In the genomic region with DNA sequence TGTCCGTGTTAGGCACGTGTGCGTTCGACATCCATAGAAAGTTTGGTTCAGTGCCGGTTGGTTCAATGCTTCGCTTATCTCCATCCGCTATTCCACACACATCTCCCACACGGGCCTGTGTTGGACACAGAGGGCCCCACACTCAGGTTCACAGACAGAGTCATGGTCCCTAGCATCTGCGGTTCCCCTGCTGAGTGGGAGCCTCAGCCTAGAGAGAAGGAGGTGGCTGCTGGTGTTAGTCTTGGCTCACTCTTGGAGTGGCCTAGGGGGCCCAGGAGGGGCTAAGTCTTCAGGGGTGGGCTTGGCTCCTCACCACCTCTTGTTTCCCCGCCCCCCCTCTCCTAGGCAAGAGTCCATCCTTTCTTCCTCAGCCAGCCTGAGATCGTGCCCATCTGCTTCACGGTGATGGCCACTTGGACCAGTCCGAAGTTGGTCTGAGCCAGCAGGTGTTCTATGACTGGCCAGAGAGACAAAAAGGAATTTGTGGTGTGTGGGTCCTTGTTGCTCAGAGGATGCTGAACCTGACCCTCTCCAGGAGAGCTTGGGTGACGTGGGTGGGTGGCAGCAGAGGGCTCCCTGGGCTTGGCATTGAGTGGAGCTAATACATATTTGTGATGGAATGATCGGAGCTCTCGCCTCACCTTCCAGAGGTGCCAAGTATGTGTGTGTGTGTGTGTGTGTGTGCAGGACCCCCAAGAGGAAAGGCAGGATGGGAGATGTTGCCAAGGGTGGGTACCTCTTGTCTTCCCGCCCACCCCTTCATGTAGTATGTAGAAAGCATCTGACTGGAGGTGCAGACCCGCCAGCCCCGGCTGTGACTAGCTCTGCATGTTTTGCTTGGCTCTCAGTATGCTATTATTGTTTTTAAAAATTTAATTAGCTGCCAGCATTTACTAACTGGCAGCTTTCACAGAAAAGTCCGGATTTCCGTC, we compare ENCODE assay signal across 10 mouse cellular contexts. TPM values are rescaled to one million over a fixed set of nuclear protein-coding genes. Genes with fewer than 3 reads are reported as not detected.
DNase-seq lines count a peak whose midpoint lies in the region; ATAC-seq and TF ChIP-seq lines count a peak whose summit lies in the region.
"Had no signal": no experiment of that assay in that cellular context is flagged by ENCODE, and none has a peak within 500 bp of the region (broad histone marks: within the 10 kb centered on the region; RNA-seq: fewer than 3 reads in every experiment).

No protein-coding gene starts in this region.

- H3K9me3 ChIP-seq in kidney, postnatal 0 days (replicated peaks; ENCODE audit: low read length) = no peaks in the 10 kb centered on the region
- H3K9me3 ChIP-seq in embryonic facial prominence, embryonic 12.5 days = no peaks in the 10 kb centered on the region
- H3K9me3 ChIP-seq in hindbrain, embryonic 16.5 days (ENCODE audit: control insufficient read depth, low read length) = no peaks in the 10 kb centered on the region
- no peaks in the 10 kb centered on the region for H3K9me3 ChIP-seq in midbrain, postnatal 0 days (ENCODE audit: low read length)

- 0 out of 2 replicates have a peak, but pooled peaks cover 3% of the 10 kb centered on the region for H3K4me1 ChIP-seq in kidney, postnatal 0 days (replicated peaks; ENCODE audit: insufficient read depth, low read length)
- no peaks in the 10 kb centered on the region for H3K4me1 ChIP-seq in kidney, adult 2 months (ENCODE audit: control insufficient read depth, insufficient read depth, low read length)
- peaks cover 54% of the 10 kb centered on the region for H3K4me1 ChIP-seq in embryonic facial prominence, embryonic 12.5 days
- peaks cover 17% of the 10 kb centered on the region for H3K4me1 ChIP-seq in hindbrain, embryonic 16.5 days (ENCODE audit: control insufficient read depth, insufficient read depth, low read depth, low read length)
- no peaks in the 10 kb centered on the region for H3K4me1 ChIP-seq in midbrain, postnatal 0 days (ENCODE audit: insufficient read depth, low read length)
- H3K4me1 ChIP-seq in thymus, adult 2 months (replicated peaks; ENCODE audit: control insufficient read depth, insufficient read depth, low read length) = no peaks in the 10 kb centered on the region

- 0 out of 2 replicates have a peak overlapping the region, but pooled peaks have one; percentile 13 for H3K9ac ChIP-seq in kidney, postnatal 0 days (ENCODE audit: low read depth, low read length)
- H3K9ac ChIP-seq in embryonic facial prominence, embryonic 12.5 days = peak overlapping the region; percentile 70
- peak overlapping the region; percentile 60; the same call in 1 of the 2 replicates for H3K9ac ChIP-seq in hindbrain, embryonic 16.5 days (ENCODE audit: low read depth, low read length)
- no peak overlapping the region for H3K9ac ChIP-seq in midbrain, postnatal 0 days (replicated peaks; ENCODE audit: low read length, poor library complexity, severe bottlenecking)

- no peaks in the 10 kb centered on the region for H3K27me3 ChIP-seq in kidney, postnatal 0 days (ENCODE audit: insufficient read depth, low read length)
- H3K27me3 ChIP-seq in kidney, adult 2 months (replicated peaks; ENCODE audit: control insufficient read depth, insufficient read depth, low read length) = no peaks in the 10 kb centered on the region; the same call in 1 of the 2 replicates
- H3K27me3 ChIP-seq in embryonic facial prominence, embryonic 12.5 days = 0 out of 2 replicates have a peak, but pooled peaks cover 2% of the 10 kb centered on the region
- peaks cover 4% of the 10 kb centered on the region for H3K27me3 ChIP-seq in hindbrain, embryonic 16.5 days (replicated peaks; ENCODE audit: control insufficient read depth, insufficient read depth, low read length)
- H3K27me3 ChIP-seq in midbrain, postnatal 0 days (ENCODE audit: insufficient read depth, low read length) = no peaks in the 10 kb centered on the region
- H3K27me3 ChIP-seq in thymus, adult 2 months (ENCODE audit: control insufficient read depth, insufficient read depth, low read length) = no peaks in the 10 kb centered on the region

- TF ChIP-seq CTCF in kidney, postnatal 0 days (IDR thresholded peaks at IDR 0.05; ENCODE audit: low read depth) = no peak
- no peak for TF ChIP-seq CTCF in kidney, adult 2 months (conservative IDR thresholded peaks at IDR 0.05; ENCODE audit: insufficient read depth, insufficient read length, low read depth, low read length)
- TF ChIP-seq CTCF in midbrain, postnatal 0 days (IDR thresholded peaks at IDR 0.05) = no peak
- no peak for TF ChIP-seq CTCF in thymus, adult 2 months (IDR thresholded peaks at IDR 0.05; ENCODE audit: borderline replicate concordance, control insufficient read depth, extremely low read depth, insufficient read depth, low read length, poor library complexity)

- no peaks in the 10 kb centered on the region for H3K36me3 ChIP-seq in kidney, postnatal 0 days (ENCODE audit: insufficient read depth, low read length)
- no peaks in the 10 kb centered on the region for H3K36me3 ChIP-seq in kidney, adult 2 months (ENCODE audit: control insufficient read depth, insufficient read depth, low read length)
- H3K36me3 ChIP-seq in embryonic facial prominence, embryonic 12.5 days = peaks cover 5% of the 10 kb centered on the region; the same call in 1 of the 2 replicates
- no peaks in the 10 kb centered on the region for H3K36me3 ChIP-seq in hindbrain, embryonic 16.5 days (ENCODE audit: control insufficient read depth, insufficient read depth, low read length)
- H3K36me3 ChIP-seq in midbrain, postnatal 0 days (ENCODE audit: insufficient read depth, low read length) = no peaks in the 10 kb centered on the region
- no peaks in the 10 kb centered on the region for H3K36me3 ChIP-seq in thymus, adult 2 months (ENCODE audit: control insufficient read depth, insufficient read depth, low read length)

- H3K4me2 ChIP-seq in kidney, postnatal 0 days (ENCODE audit: low read length) = peak overlapping the region; percentile 59
- peak overlapping the region; percentile 77 for H3K4me2 ChIP-seq in embryonic facial prominence, embryonic 12.5 days (replicated peaks)
- peak overlapping the region; percentile 69 for H3K4me2 ChIP-seq in hindbrain, embryonic 16.5 days (ENCODE audit: low read length)
- peak overlapping the region; percentile 61 for H3K4me2 ChIP-seq in midbrain, postnatal 0 days (ENCODE audit: low read depth, low read length, poor library complexity, severe bottlenecking)

- no peak for DNase-seq in kidney, postnatal 0 days (ENCODE audit: low spot score)
- no peak for DNase-seq in kidney, adult 2 months
- no peak for DNase-seq in midbrain, postnatal 0 days (ENCODE audit: low spot score)
- DNase-seq in adrenal gland, postnatal 10 days = no peak
- DNase-seq in thymus, adult 2 months = no peak
- DNase-seq in embryo, embryonic 10 days (ENCODE audit: low spot score) = no peak
- DNase-seq: cerebellum, adult 8-10 months had no signal

- no peak overlapping the region for H3K4me3 ChIP-seq in kidney, postnatal 0 days (replicated peaks; ENCODE audit: low read depth, low read length)
- no peak overlapping the region for H3K4me3 ChIP-seq in kidney, adult 2 months (ENCODE audit: insufficient read depth, low read depth, low read length)
- H3K4me3 ChIP-seq in embryonic facial prominence, embryonic 12.5 days = peak overlapping the region; percentile 56
- H3K4me3 ChIP-seq in hindbrain, embryonic 16.5 days (ENCODE audit: low read length) = peak overlapping the region; percentile 43
- H3K4me3 ChIP-seq in midbrain, postnatal 0 days (ENCODE audit: low read depth, low read length) = peak overlapping the region; percentile 30; the same call in 1 of the 2 replicates
- H3K4me3 ChIP-seq in thymus, adult 2 months (ENCODE audit: control insufficient read depth, insufficient read depth, low read length) = no peak overlapping the region

- no peak overlapping the region for H3K27ac ChIP-seq in kidney, postnatal 0 days
- no peak overlapping the region for H3K27ac ChIP-seq in kidney, adult 2 months (ENCODE audit: insufficient read depth, low read depth, low read length)
- peak overlapping the region; percentile 69 for H3K27ac ChIP-seq in embryonic facial prominence, embryonic 12.5 days
- no peak overlapping the region; the same call in 1 of the 2 replicates for H3K27ac ChIP-seq in hindbrain, embryonic 16.5 days (ENCODE audit: low read depth, low read length)
- H3K27ac ChIP-seq in midbrain, postnatal 0 days (ENCODE audit: low read depth, low read length) = no peak overlapping the region
- H3K27ac ChIP-seq in thymus, adult 2 months (ENCODE audit: control insufficient read depth, insufficient read depth, low read length) = no peak overlapping the region

- no peak for TF ChIP-seq POLR2A in kidney, adult 2 months (IDR thresholded peaks at IDR 0.05; ENCODE audit: low read depth, low read length)
- TF ChIP-seq POLR2A in thymus, adult 2 months (IDR thresholded peaks at IDR 0.05; ENCODE audit: control insufficient read depth, extremely low read depth, insufficient read depth, low read length, poor library complexity) = no peak

- WGBS in kidney, postnatal 0 days = 49% methylated on average over 21 of the region's 21 CpGs
- 59% methylated on average over 21 of the region's 21 CpGs for WGBS in kidney, adult 2 months
- WGBS in embryonic facial prominence, embryonic 12.5 days = 54% methylated on average over 21 of the region's 21 CpGs
- WGBS in hindbrain, embryonic 16.5 days = 55% methylated on average over 21 of the region's 21 CpGs
- 57% methylated on average over 20 of the region's 21 CpGs for WGBS in midbrain, postnatal 0 days
- 66% methylated on average over 21 of the region's 21 CpGs for whole genome bisulfite sequencing in thymus, adult 2 months

- no peak for ATAC-seq in kidney, postnatal 0 days (replicated peaks; ENCODE audit: low FRiP score, low read depth)
- ATAC-seq in embryonic facial prominence, embryonic 12.5 days (ENCODE audit: insufficient number of reproducible peaks, insufficient read depth, low FRiP score, low TSS enrichment) = peak; percentile 32; the same call in 1 of the 2 replicates
- 0 out of 2 replicates have a peak, but pooled peaks have one; percentile 23 for ATAC-seq in hindbrain, embryonic 16.5 days
- ATAC-seq in midbrain, postnatal 0 days (ENCODE audit: low FRiP score) = no peak

RNA-seq across cellular contexts. Expression of a gene that starts 1.3 kb away (rescaled TPM):
- 20.9 and 22.0 TPM in 2 replicates for polyA plus RNA-seq in kidney, postnatal 0 days (2015; fragmentation: Nextera tagmentation; extraction: Ambion mirVana)
- 12.6 and 18.0 TPM in 2 replicates for polyA plus RNA-seq in kidney, adult 2 months (2012; rRNA removed)
- 179 and 200 TPM in 2 replicates for polyA plus RNA-seq in embryonic facial prominence, embryonic 12.5 days (2016; fragmentation: Nextera tagmentation; extraction: Ambion mirVana)
- 29.7 and 34.2 TPM in 2 replicates for polyA plus RNA-seq in hindbrain, embryonic 16.5 days (2015; fragmentation: Nextera tagmentation; extraction: Ambion mirVana)
- 32.0 and 33.5 TPM in 2 replicates for total RNA-seq in midbrain, postnatal 0 days (2014; rRNA removed)
- polyA plus RNA-seq in midbrain, postnatal 0 days (2015; fragmentation: Nextera tagmentation; extraction: Ambion mirVana) = 12.1 and 15.3 TPM in 2 replicates
- 10 to 100 TPM; 59.6 to 62.1 TPM for total RNA-seq in adrenal gland, postnatal 10 days (2021)
- 70.4 and 71.8 TPM in 2 replicates for polyA plus RNA-seq in thymus, adult 2 months (2012; rRNA removed)
- total RNA-seq: neutrophil, adult 5-6 weeks had no signal

RNA-seq across cellular contexts. Expression of a gene that starts 57.1 kb away (rescaled TPM):
- polyA plus RNA-seq in kidney, postnatal 0 days (2015; fragmentation: Nextera tagmentation; extraction: Ambion mirVana) = 16.2 and 17.3 TPM in 2 replicates
- 43.5 and 46.7 TPM in 2 replicates for polyA plus RNA-seq in kidney, adult 2 months (2012; rRNA removed)
- 16.7 and 16.8 TPM in 2 replicates for polyA plus RNA-seq in embryonic facial prominence, embryonic 12.5 days (2016; fragmentation: Nextera tagmentation; extraction: Ambion mirVana)
- polyA plus RNA-seq in hindbrain, embryonic 16.5 days (2015; fragmentation: Nextera tagmentation; extraction: Ambion mirVana) = 50.1 and 53.5 TPM in 2 replicates
- 104 and 121 TPM in 2 replicates for total RNA-seq in midbrain, postnatal 0 days (2014; rRNA removed)
- 55.2 and 59.1 TPM in 2 replicates for polyA plus RNA-seq in midbrain, postnatal 0 days (2015; fragmentation: Nextera tagmentation; extraction: Ambion mirVana)
- 10 to 100 TPM in 1 of 2 experiments, 1 to 10 TPM in 1; 9.7 to 12.3 TPM for total RNA-seq in adrenal gland, postnatal 10 days (2021)
- 10.8 and 16.6 TPM in 2 replicates for polyA plus RNA-seq in thymus, adult 2 months (2012; rRNA removed)

Comparison
In these comparisons a context has a peak if more than half of its experiments do, and no peak if none do; other contexts are left out.
1. ATAC-seq: peak in embryonic facial prominence, embryonic 12.5 days (single experiment) and hindbrain, embryonic 16.5 days (single experiment); none in kidney, postnatal 0 days (single experiment) and midbrain, postnatal 0 days (single experiment).
2. H3K4me3 ChIP-seq: peak in embryonic facial prominence, embryonic 12.5 days (single experiment), hindbrain, embryonic 16.5 days (single experiment) and midbrain, postnatal 0 days (single experiment); none in kidney, postnatal 0 days (single experiment), kidney, adult 2 months (single experiment) and thymus, adult 2 months (single experiment).
3. Peak in every context shown above with its lines, with median percentiles within 50 percentile points of each other: H3K4me2 ChIP-seq.